Mouse (Mus musculus) bone marrow macrophage, adult 2 months (primary cell): ENCODE measurements around the gene Ceacam9.

Experiments
- CTCF ChIP-seq: IDR thresholded peaks from 2 replicates; pipeline ENCODE4 v1.5.1; 2012; ENCODE audit warnings: low read depth, mild to moderate bottlenecking, low read length, moderate library complexity
- POLR2A ChIP-seq: IDR thresholded peaks from 2 replicates; pipeline ENCODE4 v1.6.1; 2012; ENCODE audit warnings: mild to moderate bottlenecking, low read depth, low read length, borderline replicate concordance

- TF ChIP-seq POLR2A, result no peak
- no peak for TF ChIP-seq CTCF
Observed at GRCm38 (mm10) chr7:16731893-16732422, 10.2 kb downstream of the Ceacam9 start.
